Mouse (Mus musculus): ENCODE measurements around the gene Rgs7bp. TPM values are rescaled to one million over a fixed set of nuclear protein-coding genes. Genes with fewer than 3 reads are reported as not detected.

Rgs7bp gene
- total and polyA plus RNA-seq, 3 experiments, result not detected

DNA sequence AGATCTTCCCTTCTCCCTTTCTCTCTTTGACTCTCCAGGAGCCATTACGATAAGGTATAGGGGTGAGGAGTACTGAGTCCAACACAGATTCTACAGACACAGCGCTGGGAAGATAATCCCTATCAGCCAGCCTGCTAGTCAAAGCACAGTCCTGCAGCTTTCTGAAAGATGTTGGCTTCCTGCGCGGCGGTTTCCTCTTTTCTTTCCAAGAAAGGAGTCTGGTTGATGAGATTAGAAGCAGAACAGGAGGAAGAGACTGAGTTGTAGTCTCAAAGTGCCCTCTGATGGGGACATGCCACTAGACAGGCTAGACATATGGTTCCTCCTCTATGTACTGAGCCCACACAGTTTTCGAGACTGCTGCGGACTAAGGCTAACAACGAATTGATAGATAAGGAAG lies 6.1 kb downstream of the Rgs7bp start:
- Histone ChIP-seq H3K9me3 (replicated peaks; ENCODE audit: low read length) (peaks cover 1% of the 10 kb centered on the region), H3K4me1 (ENCODE audit: control insufficient read depth in 1 of 2, insufficient read depth in 2 of 2) (peaks cover 4% of the 10 kb centered on the region in 2 experiments; a peak in 1 of 4 replicates), H3K4me2 (ENCODE audit: insufficient read depth, low read depth, poor library complexity, severe bottlenecking) (no peak overlapping the region), H3K27me3 (replicated peaks) (no peaks in the 10 kb centered on the region), H3K9ac (ENCODE audit: insufficient read depth, low read depth) (no peak overlapping the region), H3K36me3 (replicated peaks in 1 of 2; ENCODE audit: control insufficient read depth in 1 of 2, insufficient read depth in 1 of 2, low read length in 1 of 2) (no peaks in the 10 kb centered on the region), H3K4me3 (replicated peaks in 1 of 3; ENCODE audit: low read depth in 2 of 3, low read length in 2 of 3, poor library complexity in 1 of 3) (no peak overlapping the region), H3K79me2 (replicated peaks; ENCODE audit: control insufficient read depth, extremely low read depth, insufficient read depth, poor library complexity, severe bottlenecking) (no peaks in the 10 kb centered on the region), H3K27ac (ENCODE audit: insufficient read depth, low read depth) (no peak overlapping the region)
- TF ChIP-seq MAX (IDR thresholded peaks at IDR 0.05; ENCODE audit: low read length), result no peak
- TF ChIP-seq ELF1 (IDR thresholded peaks at IDR 0.05; ENCODE audit: low read depth, low read length), result no peak
- TF ChIP-seq KAT2A (IDR thresholded peaks at IDR 0.05; ENCODE audit: insufficient replicate concordance, low read length), result no peak
- dilution Hi-C loops (cut with MboI; ENCODE audit: extremely low pct_ligation_motif_present, extremely low pct_unique_long_range_greater_than_20kb, low sequenced_read_pairs), result no loop called here
- in situ Hi-C loops (cut with MboI; ENCODE audit: low pct_ligation_motif_present, low pct_unique_long_range_greater_than_20kb, low sequenced_read_pairs), result no loop called here
- DNase-seq (ENCODE audit: extremely low read depth), result no peak

DNA sequence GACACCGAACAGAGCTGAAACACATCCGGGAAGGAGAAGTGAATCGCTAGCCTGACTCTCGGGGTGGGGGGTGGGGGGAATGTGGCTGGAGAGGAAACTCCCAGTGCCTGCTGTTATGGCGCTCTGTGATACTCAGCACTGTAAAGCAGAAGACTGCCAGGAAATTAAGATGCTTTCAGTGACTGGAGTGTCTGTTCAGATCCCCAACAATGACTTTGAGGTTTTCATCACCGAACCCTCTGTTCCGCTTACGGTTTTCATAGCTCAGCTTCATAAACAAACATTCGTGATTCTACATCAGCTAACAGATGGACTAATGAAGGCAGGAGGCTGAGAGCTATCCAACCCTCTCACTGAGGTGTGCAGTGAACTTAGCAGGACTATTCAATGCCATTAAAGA lies 7.4 kb downstream of the Rgs7bp start:
- no peaks in the 10 kb centered on the region for H3K9me3 ChIP-seq (replicated peaks; ENCODE audit: low read length)
- dilution Hi-C loops (cut with MboI; ENCODE audit: extremely low pct_ligation_motif_present, extremely low pct_unique_long_range_greater_than_20kb, low sequenced_read_pairs) (no loop called here), in situ Hi-C loops (cut with MboI; ENCODE audit: low pct_ligation_motif_present, low pct_unique_long_range_greater_than_20kb, low sequenced_read_pairs) (no loop called here)
- H3K27ac ChIP-seq (ENCODE audit: insufficient read depth, low read depth), result no peak overlapping the region
- DNase-seq (ENCODE audit: extremely low read depth), result no peak
- H3K9ac ChIP-seq (ENCODE audit: insufficient read depth, low read depth), result peak overlapping the region; percentile 33; the same call in 1 of the 2 replicates
- H3K79me2 ChIP-seq (replicated peaks; ENCODE audit: control insufficient read depth, extremely low read depth, insufficient read depth, poor library complexity, severe bottlenecking), result no peaks in the 10 kb centered on the region
- H3K4me1 ChIP-seq (ENCODE audit: control insufficient read depth in 1 of 2, insufficient read depth in 2 of 2), result peaks cover 4% of the 10 kb centered on the region in 2 experiments; a peak in 1 of 4 replicates
- TF ChIP-seq JUN (IDR thresholded peaks at IDR 0.05; ENCODE audit: insufficient read depth, low read depth, low read length), result no peak
- no peak for TF ChIP-seq SMC3 (IDR thresholded peaks at IDR 0.05; ENCODE audit: low read depth, low read length)
- no peak for TF ChIP-seq ZKSCAN1 (IDR thresholded peaks at IDR 0.05; ENCODE audit: borderline replicate concordance, low read depth, low read length)
- no peak for TF ChIP-seq RCOR1 (conservative IDR thresholded peaks at IDR 0.05; ENCODE audit: low read depth, low read length)
- TF ChIP-seq ZNF384 (IDR thresholded peaks at IDR 0.05; ENCODE audit: low read depth, low read length), result no peak
- no peak for TF ChIP-seq RAD21 (IDR thresholded peaks at IDR 0.05; ENCODE audit: low read depth, low read length)
- TF ChIP-seq TBP (conservative IDR thresholded peaks at IDR 0.05; ENCODE audit: low read depth, low read length), result no peak
- peak overlapping the region; percentile 46 for H3K4me2 ChIP-seq (ENCODE audit: insufficient read depth, low read depth, poor library complexity, severe bottlenecking)
- no peaks in the 10 kb centered on the region for H3K27me3 ChIP-seq (replicated peaks)
- H3K36me3 ChIP-seq (replicated peaks in 1 of 2; ENCODE audit: control insufficient read depth in 1 of 2, insufficient read depth in 1 of 2, low read length in 1 of 2), result no peaks in the 10 kb centered on the region
- no peak overlapping the region for H3K4me3 ChIP-seq (replicated peaks in 1 of 3; ENCODE audit: low read depth in 2 of 3, low read length in 2 of 3, poor library complexity in 1 of 3)

DNA sequence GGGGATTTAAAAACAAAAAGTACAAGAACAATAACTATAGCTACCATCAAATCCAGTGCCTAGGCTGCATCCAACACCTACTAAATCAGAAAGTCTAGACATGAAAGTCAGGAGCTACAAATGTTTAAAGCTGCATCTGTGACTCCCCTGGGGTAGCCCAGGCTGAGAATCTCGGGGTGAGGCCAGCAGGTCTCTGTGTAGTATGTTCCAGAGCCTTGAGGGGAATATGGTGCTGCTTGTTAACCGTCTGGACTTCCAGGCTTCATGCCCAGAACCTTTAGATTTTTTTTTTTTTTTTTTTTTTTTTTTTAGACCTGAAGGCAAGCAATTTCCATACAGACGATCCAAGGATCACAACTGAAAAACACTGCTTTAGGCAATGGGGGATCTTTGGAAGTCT lies 10.8 kb downstream of the Rgs7bp start:
- dilution Hi-C loops (cut with MboI; ENCODE audit: extremely low pct_ligation_motif_present, extremely low pct_unique_long_range_greater_than_20kb, low sequenced_read_pairs), result no loop called here

More for the DNA sequence above, 10.8 kb downstream of the Rgs7bp start:
- no peak overlapping the region for H3K9ac ChIP-seq (ENCODE audit: insufficient read depth, low read depth)
- in situ Hi-C loops (cut with MboI; ENCODE audit: low pct_ligation_motif_present, low pct_unique_long_range_greater_than_20kb, low sequenced_read_pairs), result no loop called here
- H3K4me1 ChIP-seq (ENCODE audit: control insufficient read depth in 1 of 2, insufficient read depth in 2 of 2), result peaks cover 4% of the 10 kb centered on the region in 2 experiments; a peak in 1 of 4 replicates
- no peak overlapping the region for H3K27ac ChIP-seq (ENCODE audit: insufficient read depth, low read depth)
- H3K4me3 ChIP-seq (replicated peaks in 1 of 3; ENCODE audit: low read depth in 2 of 3, low read length in 2 of 3, poor library complexity in 1 of 3), result no peak overlapping the region
- no peak for DNase-seq (ENCODE audit: extremely low read depth)
- no peaks in the 10 kb centered on the region for H3K9me3 ChIP-seq (replicated peaks; ENCODE audit: low read length)
- TF ChIP-seq USF1 (IDR thresholded peaks at IDR 0.05; ENCODE audit: low read depth, low read length), result no peak
- no peaks in the 10 kb centered on the region for H3K36me3 ChIP-seq (replicated peaks in 1 of 2; ENCODE audit: control insufficient read depth in 1 of 2, insufficient read depth in 1 of 2, low read length in 1 of 2)
- no peaks in the 10 kb centered on the region for H3K79me2 ChIP-seq (replicated peaks; ENCODE audit: control insufficient read depth, extremely low read depth, insufficient read depth, poor library complexity, severe bottlenecking)
- H3K27me3 ChIP-seq (replicated peaks), result no peaks in the 10 kb centered on the region
- no peak overlapping the region for H3K4me2 ChIP-seq (ENCODE audit: insufficient read depth, low read depth, poor library complexity, severe bottlenecking)

Data from CH12.LX (cell line).